Mouse (Mus musculus) midbrain, embryonic 10.5 days (tissue): ENCODE measurements around the gene Zmym6. TPM values are rescaled to one million over a fixed set of nuclear protein-coding genes. Genes with fewer than 3 reads are reported as not detected.
"Not testable (repeated sequence)": the region's sequence is repeated elsewhere in the genome, so short reads cannot be mapped to it uniquely, and the experiment has no call there.

Experiments
- DNase-seq: peaks from one replicate; pipeline ENCODE4 v3.0.0-alpha.2; 2017; ENCODE audit warnings: low spot score
- H3K27ac ChIP-seq: fragments of 300-500 bp; sonication (generic); replicated peaks from 2 replicates; pipeline ENCODE4 v1.5.1; 2016; ENCODE audit warnings: mild to moderate bottlenecking
- H3K27me3 ChIP-seq: fragments of 300-500 bp; sonication (generic); 2 replicates; pipeline ENCODE4 v1.6.1; 2016; ENCODE audit warnings: low read depth, mild to moderate bottlenecking; ENCODE audit not compliant: poor library complexity, severe bottlenecking
- H3K36me3 ChIP-seq: fragments of 300-500 bp; sonication (generic); 2 replicates; pipeline ENCODE4 v1.6.1; 2016; ENCODE audit warnings: mild to moderate bottlenecking, moderate library complexity
- H3K4me1 ChIP-seq: fragments of 300-500 bp; sonication (generic); 2 replicates; pipeline ENCODE4 v1.6.1; 2016
- H3K4me3 ChIP-seq: fragments of 300-500 bp; sonication (generic); 2 replicates; pipeline ENCODE4 v1.5.1; 2016; ENCODE audit warnings: mild to moderate bottlenecking, moderate library complexity
- H3K9me3 ChIP-seq: fragments of 300-500 bp; sonication (generic); replicated peaks from 2 replicates; pipeline ENCODE4 v1.6.1; 2016; ENCODE audit warnings: mild to moderate bottlenecking
- WGBS: fragments of 180-500 bp; shearing (Covaris S2); methylation state at CpG from one replicate; pipeline ENCODE4 v1.1.7; 2016; 5-methylcytosine and 5-hydroxymethylcytosine counted together
- polyA plus RNA-seq: library from polyadenylated mRNA; unstranded; fragments of >200 nt; fragmentation: Nextera tagmentation; extraction: Ambion mirVana; gene quantifications from 2 replicates; pipeline ENCODE4 v1.2.1, GENCODE M21; 2016

The Zmym6 gene
- polyA plus RNA-seq, 1 experiment from 2014 or later, result 19.0 TPM

- Histone ChIP-seq H3K4me3 (no peak overlapping the region), H3K27me3 (no peaks in the 10 kb centered on the region), H3K27ac (no peak overlapping the region), H3K36me3 (no peaks in the 10 kb centered on the region), H3K4me1 (peaks cover 11% of the 10 kb centered on the region), H3K9me3 (peaks cover 7% of the 10 kb centered on the region; the same call in 1 of the 2 replicates)
- 74% methylated on average over 1 of the region's 1 CpGs for WGBS
- DNase-seq, result no peak
Measured at GRCm38 (mm10) chr4:127074915-127075314, 2.3 kb upstream of the Zmym6 start.

GRCm38 (mm10) chr4:127080806-127081205 lies 3.6 kb downstream of the Zmym6 start:
- DNase-seq, result no peak
- WGBS, result 55% methylated on average over 1 of the region's 1 CpGs
- H3K27ac ChIP-seq, result no peak overlapping the region
- H3K4me3 ChIP-seq, result no peak overlapping the region
- H3K9me3 ChIP-seq, result no peaks in the 10 kb centered on the region
- H3K4me1 ChIP-seq, result peaks cover 11% of the 10 kb centered on the region
- no peaks in the 10 kb centered on the region for H3K27me3 ChIP-seq
- no peaks in the 10 kb centered on the region for H3K36me3 ChIP-seq

- DNase-seq, result no peak
- Histone ChIP-seq H3K36me3 (peaks cover 8% of the 10 kb centered on the region; the same call in 1 of the 2 replicates), H3K9me3 (no peaks in the 10 kb centered on the region), H3K27me3 (no peaks in the 10 kb centered on the region), H3K4me3 (no peak overlapping the region), H3K27ac (no peak overlapping the region), H3K4me1 (peaks cover 2% of the 10 kb centered on the region)
- WGBS, result 87% methylated on average over 2 of the region's 2 CpGs
Measured at GRCm38 (mm10) chr4:127083131-127083530, 5.9 kb downstream of the Zmym6 start.

- Histone ChIP-seq H3K9me3 (no peaks in the 10 kb centered on the region), H3K27ac (no peak overlapping the region), H3K4me3 (no peak overlapping the region), H3K4me1 (no peaks in the 10 kb centered on the region), H3K27me3 (no peaks in the 10 kb centered on the region), H3K36me3 (peaks cover 32% of the 10 kb centered on the region)
- WGBS, result 88% methylated on average over 1 of the region's 1 CpGs
- DNase-seq, result no peak
Measured at GRCm38 (mm10) chr4:127085761-127086160, 8.6 kb downstream of the Zmym6 start.

GRCm38 (mm10) chr4:127091188-127091587 lies 14.0 kb downstream of the Zmym6 start:
- Histone ChIP-seq H3K4me3 (no peak overlapping the region), H3K9me3 (no peaks in the 10 kb centered on the region), H3K27ac (no peak overlapping the region), H3K36me3 (peaks cover 52% of the 10 kb centered on the region), H3K27me3 (no peaks in the 10 kb centered on the region), H3K4me1 (no peaks in the 10 kb centered on the region)
- DNase-seq, result no peak
- WGBS, result 84% methylated on average over 1 of the region's 1 CpGs

GRCm38 (mm10) chr4:127095090-127095489 lies 17.9 kb downstream of the Zmym6 start:
- H3K27ac ChIP-seq, result no peak overlapping the region
- DNase-seq, result no peak
- no peaks in the 10 kb centered on the region for H3K27me3 ChIP-seq
- WGBS, result 89% methylated on average over 4 of the region's 4 CpGs
- H3K36me3 ChIP-seq, result peaks cover 30% of the 10 kb centered on the region
- no peaks in the 10 kb centered on the region for H3K4me1 ChIP-seq
- H3K4me3 ChIP-seq, result no peak overlapping the region
- H3K9me3 ChIP-seq, result no peaks in the 10 kb centered on the region

- H3K9me3 ChIP-seq, H3K4me1 ChIP-seq, H3K4me3 ChIP-seq, H3K27ac ChIP-seq, DNase-seq, H3K27me3 ChIP-seq: not testable (repeated sequence)
- H3K36me3 ChIP-seq, result peaks cover 23% of the 10 kb centered on the region
- 92% methylated on average over 1 of the region's 2 CpGs for WGBS
Measured at GRCm38 (mm10) chr4:127099552-127099951, 22.4 kb downstream of the Zmym6 start.

- H3K4me1 ChIP-seq, result no peaks in the 10 kb centered on the region
- no peak for DNase-seq
- no peak overlapping the region for H3K4me3 ChIP-seq
- peaks cover 36% of the 10 kb centered on the region for H3K36me3 ChIP-seq
- no peak overlapping the region for H3K27ac ChIP-seq
- H3K9me3 ChIP-seq, result 0 out of 2 replicates have a peak, but pooled peaks cover 3% of the 10 kb centered on the region
- WGBS, result 93% methylated on average over 4 of the region's 4 CpGs
- no peaks in the 10 kb centered on the region for H3K27me3 ChIP-seq
Measured at GRCm38 (mm10) chr4:127107566-127107965, 30.4 kb downstream of the Zmym6 start.

GRCm38 (mm10) chr4:127110570-127110969 lies 33.4 kb downstream of the Zmym6 start:
- no peaks in the 10 kb centered on the region for H3K4me1 ChIP-seq
- H3K27ac ChIP-seq, result no peak overlapping the region
- WGBS, result 82% methylated on average over 4 of the region's 4 CpGs
- peaks cover 30% of the 10 kb centered on the region for H3K36me3 ChIP-seq
- no peak overlapping the region for H3K4me3 ChIP-seq
- H3K9me3 ChIP-seq, result 0 out of 2 replicates have a peak, but pooled peaks cover 3% of the 10 kb centered on the region
- DNase-seq, result no peak
- no peaks in the 10 kb centered on the region for H3K27me3 ChIP-seq

GRCm38 (mm10) chr4:127123391-127123790 lies 46.2 kb downstream of the Zmym6 start, which contains the start of gene Tmem35b:
TSS of gene Tmem35b (plus strand) at chr4:127123691.
- Histone ChIP-seq H3K36me3 (peaks cover 2% of the 10 kb centered on the region), H3K27ac (no peak within 1 kb of the TSS), H3K4me1 (peaks cover 20% of the 10 kb centered on the region), H3K9me3 (no peaks in the 10 kb centered on the region), H3K27me3 (no peaks in the 10 kb centered on the region), H3K4me3 (no peak within 1 kb of the TSS)
- no peak for DNase-seq
- whole genome bisulfite sequencing, result 96% methylated on average over 5 of the region's 5 CpGs

GRCm38 (mm10) chr4:127124331-127124730 lies 47.1 kb downstream of the Zmym6 start:
- H3K36me3 ChIP-seq, result peaks cover 11% of the 10 kb centered on the region
- WGBS, result 88% methylated on average over 1 of the region's 1 CpGs
- no peak overlapping the region for H3K27ac ChIP-seq
- peaks cover 20% of the 10 kb centered on the region for H3K4me1 ChIP-seq
- no peak for DNase-seq
- H3K9me3 ChIP-seq, result no peaks in the 10 kb centered on the region
- no peaks in the 10 kb centered on the region for H3K27me3 ChIP-seq
- no peak overlapping the region for H3K4me3 ChIP-seq

GRCm38 (mm10) chr4:127125834-127126463 lies 48.8 kb downstream of the Zmym6 start:
- peak; percentile 88 for DNase-seq
- 3% methylated on average over 35 of the region's 35 CpGs for WGBS
- Histone ChIP-seq H3K27ac (peak overlapping the region; percentile 80), H3K36me3 (peaks cover 12% of the 10 kb centered on the region), H3K9me3 (no peaks in the 10 kb centered on the region), H3K27me3 (no peaks in the 10 kb centered on the region), H3K4me3 (peak overlapping the region; percentile 77), H3K4me1 (peaks cover 20% of the 10 kb centered on the region)

GRCm38 (mm10) chr4:127134687-127135086 lies 57.5 kb downstream of the Zmym6 start:
- no peak for DNase-seq
- H3K27me3 ChIP-seq, result no peaks in the 10 kb centered on the region
- no peaks in the 10 kb centered on the region for H3K36me3 ChIP-seq
- H3K9me3 ChIP-seq, result no peaks in the 10 kb centered on the region
- no peak overlapping the region for H3K27ac ChIP-seq
- H3K4me1 ChIP-seq, result peaks cover 9% of the 10 kb centered on the region
- WGBS, result 63% methylated on average over 1 of the region's 1 CpGs
- no peak overlapping the region for H3K4me3 ChIP-seq
